Mouse (Mus musculus) intestine, postnatal 0 days (tissue): ENCODE measurements around the gene Ccdc85a. TPM values are rescaled to one million over a fixed set of nuclear protein-coding genes. Genes with fewer than 3 reads are reported as not detected.

Source experiments
- ATAC-seq: fragments of 200-750 bp; cut with Nextera tagmentation; 2 replicates; pipeline ENCODE4 v1.8.0; 2017; ENCODE audit warnings: mild to moderate bottlenecking, moderate TSS enrichment, moderate library complexity
- H3K27ac ChIP-seq: fragments of 300-500 bp; sonication (generic); 2 replicates; pipeline ENCODE4 v1.5.1; 2014; ENCODE audit warnings: mild to moderate bottlenecking, low read depth, low read length, moderate library complexity
- H3K27me3 ChIP-seq: fragments of 300-500 bp; sonication (generic); replicated peaks from 2 replicates; pipeline ENCODE4 v1.6.1; 2014; ENCODE audit warnings: low read length, mixed read lengths; ENCODE audit not compliant: control insufficient read depth, insufficient read depth
- H3K36me3 ChIP-seq: fragments of 300-500 bp; sonication (generic); 2 replicates; pipeline ENCODE4 v1.6.1; 2014; ENCODE audit warnings: mild to moderate bottlenecking, moderate library complexity; ENCODE audit not compliant: control insufficient read depth, insufficient read depth
- H3K4me1 ChIP-seq: fragments of 300-500 bp; sonication (generic); replicated peaks from 2 replicates; pipeline ENCODE4 v1.6.1; 2014; ENCODE audit warnings: antibody characterized with exemption, low read length, mixed read lengths; ENCODE audit not compliant: control insufficient read depth, insufficient read depth
- H3K4me2 ChIP-seq: fragments of 300-500 bp; sonication (generic); replicated peaks from 2 replicates; pipeline ENCODE4 v1.6.1; 2014; ENCODE audit warnings: low read depth, mild to moderate bottlenecking, moderate library complexity
- H3K4me3 ChIP-seq: fragments of 300-500 bp; sonication (generic); 2 replicates; pipeline ENCODE4 v1.5.1; 2014; ENCODE audit warnings: low read depth, low read length
- H3K9ac ChIP-seq: fragments of 300-500 bp; sonication (generic); 2 replicates; pipeline ENCODE4 v1.6.1; 2014; ENCODE audit warnings: mild to moderate bottlenecking, low read depth, low read length
- H3K9me3 ChIP-seq: fragments of 300-500 bp; sonication (generic); 2 replicates; pipeline ENCODE4 v1.6.1; 2016; ENCODE audit warnings: mixed run types; ENCODE audit not compliant: control insufficient read depth
- CTCF ChIP-seq: sonication (generic); IDR thresholded peaks from 2 replicates; pipeline ENCODE4 v1.5.1; 2016; ENCODE audit warnings: low read depth, mild to moderate bottlenecking, control low read depth, antibody characterized with exemption, moderate library complexity
- WGBS: fragments of 180-500 bp; shearing (Covaris S2); extraction: QIAGEN DNeasy Blood & Tissue Kit; methylation state at CpG from one replicate; pipeline ENCODE4 v1.1.7; 2014; 5-methylcytosine and 5-hydroxymethylcytosine counted together
- polyA plus RNA-seq: library from polyadenylated mRNA; unstranded; fragments of >200 nt; fragmentation: Nextera tagmentation; extraction: Ambion mirVana; gene quantifications from 2 replicates; pipeline ENCODE4 v1.2.1, GENCODE M21; 2015

Gene Ccdc85a
- polyA plus RNA-seq, 1 experiment from 2014 or later, result 0.53 TPM

GRCm38 (mm10) chr11:28497034-28497433 is 87.1 kb downstream of the Ccdc85a start:
- Histone ChIP-seq H3K4me3 (no peak overlapping the region), H3K9ac (no peak overlapping the region), H3K4me2 (no peak overlapping the region), H3K27me3 (no peaks in the 10 kb centered on the region), H3K27ac (no peak overlapping the region), H3K36me3 (no peaks in the 10 kb centered on the region), H3K4me1 (no peaks in the 10 kb centered on the region), H3K9me3 (no peaks in the 10 kb centered on the region)
- ATAC-seq, result no peak
- no peak for TF ChIP-seq CTCF

- TF ChIP-seq CTCF, result no peak
- no peaks in the 10 kb centered on the region for H3K27me3 ChIP-seq
- no peak overlapping the region for H3K4me2 ChIP-seq
- no peaks in the 10 kb centered on the region for H3K4me1 ChIP-seq
- no peaks in the 10 kb centered on the region for H3K9me3 ChIP-seq
- no peak overlapping the region for H3K9ac ChIP-seq
- no peak overlapping the region for H3K27ac ChIP-seq
- H3K4me3 ChIP-seq, result no peak overlapping the region
- H3K36me3 ChIP-seq, result no peaks in the 10 kb centered on the region
- ATAC-seq, result no peak
These were observed 90.8 kb downstream of the Ccdc85a start for GRCm38 (mm10) chr11:28493362-28493761.

- TF ChIP-seq CTCF, result no peak
- Histone ChIP-seq H3K4me3 (no peak overlapping the region), H3K4me2 (no peak overlapping the region), H3K9ac (no peak overlapping the region), H3K27me3 (no peaks in the 10 kb centered on the region), H3K4me1 (no peaks in the 10 kb centered on the region), H3K36me3 (no peaks in the 10 kb centered on the region), H3K9me3 (no peaks in the 10 kb centered on the region), H3K27ac (no peak overlapping the region)
- ATAC-seq, result no peak
- WGBS, result 69% methylated on average over 1 of the region's 1 CpGs
These were observed 92.8 kb downstream of the Ccdc85a start for GRCm38 (mm10) chr11:28491330-28491729.

GRCm38 (mm10) chr11:28484083-28484729 is 99.9 kb downstream of the Ccdc85a start:
- H3K9me3 ChIP-seq, result no peaks in the 10 kb centered on the region
- WGBS, result 56% methylated on average over 4 of the region's 4 CpGs

GRCm38 (mm10) chr11:28477088-28477487 is 107.0 kb downstream of the Ccdc85a start:
- Histone ChIP-seq H3K27me3 (no peaks in the 10 kb centered on the region), H3K9me3 (no peaks in the 10 kb centered on the region), H3K4me1 (no peaks in the 10 kb centered on the region), H3K4me3 (no peak overlapping the region), H3K36me3 (no peaks in the 10 kb centered on the region), H3K9ac (no peak overlapping the region), H3K27ac (no peak overlapping the region), H3K4me2 (no peak overlapping the region)
- no peak for ATAC-seq
- WGBS, result 95% methylated on average over 1 of the region's 1 CpGs
- no peak for TF ChIP-seq CTCF

More at GRCm38 (mm10) chr11:28484083-28484729, 99.9 kb downstream of the Ccdc85a start:
- Histone ChIP-seq H3K36me3 (no peaks in the 10 kb centered on the region), H3K9ac (no peak overlapping the region), H3K27ac (no peak overlapping the region), H3K27me3 (no peaks in the 10 kb centered on the region), H3K4me3 (no peak overlapping the region), H3K4me1 (no peaks in the 10 kb centered on the region), H3K4me2 (no peak overlapping the region)
- no peak for ATAC-seq
- TF ChIP-seq CTCF, result no peak

GRCm38 (mm10) chr11:28465726-28466125 is 118.4 kb downstream of the Ccdc85a start:
- H3K4me3 ChIP-seq, result no peak overlapping the region
- no peaks in the 10 kb centered on the region for H3K9me3 ChIP-seq
- no peaks in the 10 kb centered on the region for H3K4me1 ChIP-seq
- TF ChIP-seq CTCF, result no peak
- ATAC-seq, result no peak
- no peak overlapping the region for H3K4me2 ChIP-seq
- H3K36me3 ChIP-seq, result no peaks in the 10 kb centered on the region
- H3K9ac ChIP-seq, result no peak overlapping the region
- no peaks in the 10 kb centered on the region for H3K27me3 ChIP-seq
- H3K27ac ChIP-seq, result no peak overlapping the region

- no peak for ATAC-seq
- Histone ChIP-seq H3K9me3 (no peaks in the 10 kb centered on the region), H3K4me1 (no peaks in the 10 kb centered on the region), H3K4me2 (no peak overlapping the region), H3K27me3 (no peaks in the 10 kb centered on the region), H3K9ac (no peak overlapping the region), H3K4me3 (no peak overlapping the region), H3K36me3 (no peaks in the 10 kb centered on the region), H3K27ac (no peak overlapping the region)
- WGBS, result 73% methylated on average over 1 of the region's 1 CpGs
- no peak for TF ChIP-seq CTCF
These were observed 119.2 kb downstream of the Ccdc85a start for GRCm38 (mm10) chr11:28464926-28465325.
